In the genomic region with DNA sequence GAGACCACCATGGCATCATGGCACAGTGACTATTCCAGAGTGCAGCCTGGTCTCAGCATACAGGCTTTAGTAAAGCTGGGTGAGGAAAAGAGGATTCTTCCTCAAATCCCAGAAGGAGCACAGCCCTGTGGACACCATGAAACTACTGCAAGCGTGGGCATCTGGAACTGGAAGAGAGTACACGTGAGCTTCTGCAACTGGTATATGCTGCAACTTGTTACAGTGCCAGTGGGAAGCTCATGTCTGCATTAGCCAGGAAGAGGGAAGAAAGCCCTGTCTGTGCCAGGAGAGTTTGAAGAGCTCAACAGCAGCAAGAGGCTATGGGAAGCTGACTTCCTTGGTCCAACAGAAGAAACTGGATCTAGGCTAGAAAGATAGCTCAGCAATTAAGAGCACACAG, we compare ENCODE assay signal across 16 mouse cellular contexts. TPM values are rescaled to one million over a fixed set of nuclear protein-coding genes. Genes with fewer than 3 reads are reported as not detected.
DNase-seq lines count a peak whose midpoint lies in the region; ATAC-seq and TF ChIP-seq lines count a peak whose summit lies in the region.
"Had no signal": no experiment of that assay in that cellular context is flagged by ENCODE, and none has a peak within 500 bp of the region (broad histone marks: within the 10 kb centered on the region; RNA-seq: fewer than 3 reads in every experiment).

No protein-coding gene starts in this region.

- peaks cover 12% of the 10 kb centered on the region for H3K4me1 ChIP-seq in forebrain, embryonic 13.5 days
- H3K4me1 ChIP-seq in forebrain, postnatal 0 days (ENCODE audit: insufficient read depth): peaks cover 5% of the 10 kb centered on the region; the same call in 1 of the 2 replicates
- peaks cover 10% of the 10 kb centered on the region for H3K4me1 ChIP-seq in kidney, embryonic 15.5 days
- peaks cover 12% of the 10 kb centered on the region for H3K4me1 ChIP-seq in midbrain, embryonic 13.5 days (replicated peaks)
- H3K4me1 ChIP-seq in midbrain, embryonic 15.5 days: peaks cover 13% of the 10 kb centered on the region

- H3K27me3 ChIP-seq in forebrain, embryonic 13.5 days: peaks cover 16% of the 10 kb centered on the region
- no peaks in the 10 kb centered on the region for H3K27me3 ChIP-seq in forebrain, postnatal 0 days (ENCODE audit: insufficient read depth, low read length)
- peaks cover 10% of the 10 kb centered on the region; the same call in 1 of the 2 replicates for H3K27me3 ChIP-seq in kidney, embryonic 15.5 days
- peaks cover 9% of the 10 kb centered on the region for H3K27me3 ChIP-seq in midbrain, embryonic 13.5 days
- 0 out of 2 replicates have a peak, but pooled peaks cover 2% of the 10 kb centered on the region for H3K27me3 ChIP-seq in midbrain, embryonic 15.5 days (replicated peaks)
- H3K27me3 ChIP-seq: stomach, embryonic 15.5 days had no signal

- H3K36me3 ChIP-seq in forebrain, embryonic 13.5 days (ENCODE audit: poor library complexity, severe bottlenecking): peaks cover 24% of the 10 kb centered on the region
- peaks cover 24% of the 10 kb centered on the region for H3K36me3 ChIP-seq in forebrain, postnatal 0 days (ENCODE audit: insufficient read depth)
- H3K36me3 ChIP-seq in kidney, embryonic 15.5 days: peaks cover 20% of the 10 kb centered on the region
- H3K36me3 ChIP-seq in midbrain, embryonic 13.5 days: peaks cover 25% of the 10 kb centered on the region
- H3K36me3 ChIP-seq in midbrain, embryonic 15.5 days (replicated peaks): peaks cover 17% of the 10 kb centered on the region; the same call in 1 of the 2 replicates

- H3K9ac ChIP-seq in forebrain, embryonic 13.5 days: no peak overlapping the region
- H3K9ac ChIP-seq in forebrain, postnatal 0 days: no peak overlapping the region
- H3K9ac ChIP-seq in kidney, embryonic 15.5 days: no peak overlapping the region
- no peak overlapping the region for H3K9ac ChIP-seq in midbrain, embryonic 13.5 days (replicated peaks)
- H3K9ac ChIP-seq in midbrain, embryonic 15.5 days: no peak overlapping the region

- H3K27ac ChIP-seq in forebrain, embryonic 13.5 days: no peak overlapping the region
- no peak overlapping the region for H3K27ac ChIP-seq in forebrain, postnatal 0 days (ENCODE audit: low read depth, low read length)
- no peak overlapping the region for H3K27ac ChIP-seq in kidney, embryonic 15.5 days
- no peak overlapping the region for H3K27ac ChIP-seq in midbrain, embryonic 13.5 days
- no peak overlapping the region for H3K27ac ChIP-seq in midbrain, embryonic 15.5 days
- H3K27ac ChIP-seq: macrophage; stomach, embryonic 15.5 days had no signal

- H3K4me2 ChIP-seq in forebrain, embryonic 13.5 days: peak overlapping the region; percentile 85; the same call in 1 of the 2 replicates
- H3K4me2 ChIP-seq in forebrain, postnatal 0 days (ENCODE audit: low read depth): no peak overlapping the region
- no peak overlapping the region for H3K4me2 ChIP-seq in kidney, embryonic 15.5 days
- no peak overlapping the region; the same call in 1 of the 2 replicates for H3K4me2 ChIP-seq in midbrain, embryonic 13.5 days (replicated peaks)
- no peak overlapping the region; the same call in 1 of the 2 replicates for H3K4me2 ChIP-seq in midbrain, embryonic 15.5 days

- no peak for ATAC-seq in forebrain, embryonic 13.5 days
- ATAC-seq in forebrain, postnatal 0 days: no peak
- ATAC-seq in kidney, embryonic 15.5 days (replicated peaks; ENCODE audit: low FRiP score): no peak
- ATAC-seq in midbrain, embryonic 13.5 days: no peak
- ATAC-seq in midbrain, embryonic 15.5 days (replicated peaks): no peak

- DNase-seq in forebrain, postnatal 0 days: no peak
- no peak for DNase-seq in kidney, postnatal 4 days
- no peak for DNase-seq in thymus, adult 18-20 months
- DNase-seq in spleen, postnatal 4 days (ENCODE audit: low spot score in 2 of 2): no peak
- DNase-seq: adrenal gland, postnatal 36 days; embryo, embryonic 11 days; kidney, adult 9 months; lung, adult 18-20 months; thymus, postnatal 14 days had no signal

- 96% methylated on average over 2 of the region's 2 CpGs for WGBS in forebrain, embryonic 13.5 days
- WGBS in forebrain, postnatal 0 days: 68% methylated on average over 2 of the region's 2 CpGs
- WGBS in kidney, embryonic 15.5 days: 79% methylated on average over 2 of the region's 2 CpGs
- 87% methylated on average over 2 of the region's 2 CpGs for WGBS in midbrain, embryonic 13.5 days
- 84% methylated on average over 2 of the region's 2 CpGs for WGBS in midbrain, embryonic 15.5 days

- TF ChIP-seq CTCF in forebrain, postnatal 0 days (IDR thresholded peaks at IDR 0.05; ENCODE audit: low read depth): no peak

- no peaks in the 10 kb centered on the region for H3K9me3 ChIP-seq in forebrain, embryonic 13.5 days (replicated peaks)
- no peaks in the 10 kb centered on the region for H3K9me3 ChIP-seq in forebrain, postnatal 0 days (ENCODE audit: low read length)
- H3K9me3 ChIP-seq in kidney, embryonic 15.5 days (replicated peaks): no peaks in the 10 kb centered on the region
- no peaks in the 10 kb centered on the region for H3K9me3 ChIP-seq in midbrain, embryonic 13.5 days
- no peaks in the 10 kb centered on the region for H3K9me3 ChIP-seq in midbrain, embryonic 15.5 days
- H3K9me3 ChIP-seq: hindbrain, embryonic 12.5 days; stomach, embryonic 15.5 days had no signal

- no peak overlapping the region for H3K4me3 ChIP-seq in forebrain, embryonic 13.5 days
- H3K4me3 ChIP-seq in forebrain, postnatal 0 days (ENCODE audit: low read depth, low read length): no peak overlapping the region
- H3K4me3 ChIP-seq in kidney, embryonic 15.5 days (replicated peaks): peak overlapping the region; percentile 75; the same call in 1 of the 2 replicates
- H3K4me3 ChIP-seq in midbrain, embryonic 13.5 days (replicated peaks): 0 out of 2 replicates have a peak overlapping the region, but pooled peaks have one; percentile 70
- no peak overlapping the region for H3K4me3 ChIP-seq in midbrain, embryonic 15.5 days

RNA-seq across cellular contexts. Expression of a gene that starts 1.0 kb away (rescaled TPM):
- polyA plus RNA-seq in forebrain, embryonic 13.5 days (2015; fragmentation: Nextera tagmentation; extraction: Ambion mirVana): 59.6 and 60.4 TPM in 2 replicates
- total RNA-seq in forebrain, postnatal 0 days (2014; rRNA removed): 197 and 210 TPM in 2 replicates
- 160 and 186 TPM in 2 replicates for polyA plus RNA-seq in forebrain, postnatal 0 days (2015; fragmentation: Nextera tagmentation; extraction: Ambion mirVana)
- polyA plus RNA-seq in kidney, embryonic 15.5 days (2015; fragmentation: Nextera tagmentation; extraction: Ambion mirVana): 47.1 and 52.1 TPM in 2 replicates
- polyA plus RNA-seq in midbrain, embryonic 13.5 days (2015; fragmentation: Nextera tagmentation; extraction: Ambion mirVana): 74.7 and 77.5 TPM in 2 replicates
- 116 and 117 TPM in 2 replicates for polyA plus RNA-seq in midbrain, embryonic 15.5 days (2015; fragmentation: Nextera tagmentation; extraction: Ambion mirVana)

RNA-seq across cellular contexts. Expression of a gene that starts 5.4 kb away (rescaled TPM):
- 0.20 TPM in 1 of 2 replicates, not detected in the other for polyA plus RNA-seq in forebrain, embryonic 13.5 days (2015; fragmentation: Nextera tagmentation; extraction: Ambion mirVana)
- 0.54 and 1.2 TPM in 2 replicates for total RNA-seq in forebrain, postnatal 0 days (2014; rRNA removed)
- polyA plus RNA-seq in forebrain, postnatal 0 days (2015; fragmentation: Nextera tagmentation; extraction: Ambion mirVana): 0.63 and 1.0 TPM in 2 replicates
- polyA plus RNA-seq in kidney, embryonic 15.5 days (2015; fragmentation: Nextera tagmentation; extraction: Ambion mirVana): 6.8 and 9.1 TPM in 2 replicates
- polyA plus RNA-seq in midbrain, embryonic 13.5 days (2015; fragmentation: Nextera tagmentation; extraction: Ambion mirVana): 0.35 and 0.37 TPM in 2 replicates
- polyA plus RNA-seq in midbrain, embryonic 15.5 days (2015; fragmentation: Nextera tagmentation; extraction: Ambion mirVana): 0.44 and 0.83 TPM in 2 replicates

RNA-seq across cellular contexts. Expression of a gene that starts 13.0 kb away (rescaled TPM):
- polyA plus RNA-seq in forebrain, embryonic 13.5 days (2015; fragmentation: Nextera tagmentation; extraction: Ambion mirVana): 28.5 and 30.1 TPM in 2 replicates
- total RNA-seq in forebrain, postnatal 0 days (2014; rRNA removed): 32.1 and 37.5 TPM in 2 replicates
- polyA plus RNA-seq in forebrain, postnatal 0 days (2015; fragmentation: Nextera tagmentation; extraction: Ambion mirVana): 54.9 and 58.6 TPM in 2 replicates
- 30.5 and 31.2 TPM in 2 replicates for polyA plus RNA-seq in kidney, embryonic 15.5 days (2015; fragmentation: Nextera tagmentation; extraction: Ambion mirVana)
- 35.5 and 37.6 TPM in 2 replicates for polyA plus RNA-seq in midbrain, embryonic 13.5 days (2015; fragmentation: Nextera tagmentation; extraction: Ambion mirVana)
- 51.3 and 54.2 TPM in 2 replicates for polyA plus RNA-seq in midbrain, embryonic 15.5 days (2015; fragmentation: Nextera tagmentation; extraction: Ambion mirVana)

RNA-seq across cellular contexts. Expression of a gene that starts 29.6 kb away (rescaled TPM):
- 13.7 and 20.2 TPM in 2 replicates for polyA plus RNA-seq in forebrain, embryonic 13.5 days (2015; fragmentation: Nextera tagmentation; extraction: Ambion mirVana)
- 76.2 and 106 TPM in 2 replicates for total RNA-seq in forebrain, postnatal 0 days (2014; rRNA removed)
- polyA plus RNA-seq in forebrain, postnatal 0 days (2015; fragmentation: Nextera tagmentation; extraction: Ambion mirVana): 47.9 and 71.6 TPM in 2 replicates
- 6.3 and 7.9 TPM in 2 replicates for polyA plus RNA-seq in kidney, embryonic 15.5 days (2015; fragmentation: Nextera tagmentation; extraction: Ambion mirVana)
- polyA plus RNA-seq in midbrain, embryonic 13.5 days (2015; fragmentation: Nextera tagmentation; extraction: Ambion mirVana): 35.5 and 41.2 TPM in 2 replicates
- 78.4 and 79.0 TPM in 2 replicates for polyA plus RNA-seq in midbrain, embryonic 15.5 days (2015; fragmentation: Nextera tagmentation; extraction: Ambion mirVana)

RNA-seq across cellular contexts. Expression of a gene that starts 30.6 kb away (rescaled TPM):
- polyA plus RNA-seq in forebrain, embryonic 13.5 days (2015; fragmentation: Nextera tagmentation; extraction: Ambion mirVana): 49.0 and 52.4 TPM in 2 replicates
- 62.6 and 78.2 TPM in 2 replicates for total RNA-seq in forebrain, postnatal 0 days (2014; rRNA removed)
- 51.5 and 52.9 TPM in 2 replicates for polyA plus RNA-seq in forebrain, postnatal 0 days (2015; fragmentation: Nextera tagmentation; extraction: Ambion mirVana)
- polyA plus RNA-seq in kidney, embryonic 15.5 days (2015; fragmentation: Nextera tagmentation; extraction: Ambion mirVana): 48.7 and 56.6 TPM in 2 replicates
- 54.4 and 56.7 TPM in 2 replicates for polyA plus RNA-seq in midbrain, embryonic 13.5 days (2015; fragmentation: Nextera tagmentation; extraction: Ambion mirVana)
- polyA plus RNA-seq in midbrain, embryonic 15.5 days (2015; fragmentation: Nextera tagmentation; extraction: Ambion mirVana): 62.5 and 64.4 TPM in 2 replicates

Comparison
In these comparisons a context has a peak if more than half of its experiments do, and no peak if none do; other contexts are left out.
1. H3K4me3 ChIP-seq: peak in kidney, embryonic 15.5 days (single experiment) and midbrain, embryonic 13.5 days (single experiment); none in forebrain, embryonic 13.5 days (single experiment), forebrain, postnatal 0 days (single experiment) and midbrain, embryonic 15.5 days (single experiment).